Mouse (Mus musculus) layer of hippocampus, postnatal 10 days (tissue): Measurements from ENCODE around the gene Nit2. TPM values are rescaled to one million over a fixed set of nuclear protein-coding genes. Genes with fewer than 3 reads are reported as not detected.
A peak's percentile ranks its signal among the peaks of the same experiment; 100 is the strongest.

Experiments used
- DNase-seq, 2 experiments: peaks; one replicate each; pipeline ENCODE4 v3.0.0; 2021; ENCODE audit warnings: low spot score in 2 of 2
- total RNA-seq, 2 experiments: library from RNA; stranded (reverse); gene quantifications; 2 replicates each; pipeline ENCODE4 v1.2.3; 2021

Gene Nit2
- total RNA-seq, 2 experiments from 2014 or later = 21.3 to 23.8 TPM

DNA sequence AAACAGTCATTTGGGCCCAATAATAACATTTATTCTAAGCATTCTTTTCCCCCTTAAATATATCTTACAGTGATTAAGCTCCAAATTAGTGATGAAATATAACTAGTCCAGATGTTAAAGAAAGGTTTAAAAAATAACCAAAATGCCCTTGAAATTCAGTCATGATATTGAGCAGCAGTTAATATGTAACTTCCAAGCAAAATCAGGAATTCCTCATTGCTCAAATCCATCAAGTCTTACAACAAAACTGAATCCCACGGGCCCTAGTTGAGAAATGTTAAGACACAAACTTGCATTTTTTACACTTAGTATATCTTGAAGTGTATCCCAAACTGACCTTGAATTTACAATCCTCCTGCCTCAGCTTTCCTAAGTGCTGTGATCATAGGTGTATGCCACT, 3.4 kb downstream of the Nit2 start:
- DNase-seq = no peak

DNA sequence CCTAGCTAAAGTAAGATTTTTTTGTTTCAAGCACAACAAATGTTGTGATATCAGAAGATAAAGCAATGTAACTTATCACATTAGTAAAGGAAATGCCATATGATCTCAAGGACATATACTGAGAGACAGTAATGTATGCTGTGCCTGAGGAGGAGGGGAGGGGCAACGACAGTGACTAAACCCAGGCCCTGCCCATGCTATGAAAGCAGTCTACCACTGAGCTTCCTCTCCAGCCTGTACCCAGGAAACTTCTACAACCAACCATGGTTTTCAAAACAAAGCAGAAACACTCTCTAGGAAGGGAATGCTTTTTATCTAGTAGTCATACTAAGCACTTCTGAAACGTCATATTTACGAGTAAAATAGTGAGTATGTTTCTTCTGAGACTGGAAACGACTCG, 4.3 kb downstream of the Nit2 start:
- DNase-seq = no peak

- DNase-seq = no peak
These were observed 7.3 kb downstream of the Nit2 start for GRCm38 (mm10) chr16:57159835-57160234.

- no peak for DNase-seq
These were observed 9.4 kb downstream of the Nit2 start for GRCm38 (mm10) chr16:57157728-57158127.

DNA sequence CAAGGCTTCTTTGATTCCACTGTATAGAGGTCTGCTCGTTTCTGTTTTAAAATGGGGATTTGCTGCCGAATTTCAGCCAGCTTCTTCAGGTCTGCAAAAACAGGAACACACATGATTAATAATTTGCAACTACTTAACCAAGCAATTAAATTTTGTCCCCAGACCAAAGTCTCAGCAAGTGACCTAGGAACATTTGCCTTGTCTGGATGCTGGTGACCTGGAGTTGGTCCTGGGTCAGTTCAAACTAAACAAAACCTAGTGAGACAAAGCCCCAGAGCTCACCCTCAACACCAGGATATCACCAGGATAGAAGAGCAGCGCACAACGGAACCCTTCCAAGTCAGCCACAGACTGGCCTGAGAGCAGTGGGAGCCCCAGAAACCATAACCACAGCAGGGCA, 10.1 kb downstream of the Nit2 start:
- no peak for DNase-seq

DNA sequence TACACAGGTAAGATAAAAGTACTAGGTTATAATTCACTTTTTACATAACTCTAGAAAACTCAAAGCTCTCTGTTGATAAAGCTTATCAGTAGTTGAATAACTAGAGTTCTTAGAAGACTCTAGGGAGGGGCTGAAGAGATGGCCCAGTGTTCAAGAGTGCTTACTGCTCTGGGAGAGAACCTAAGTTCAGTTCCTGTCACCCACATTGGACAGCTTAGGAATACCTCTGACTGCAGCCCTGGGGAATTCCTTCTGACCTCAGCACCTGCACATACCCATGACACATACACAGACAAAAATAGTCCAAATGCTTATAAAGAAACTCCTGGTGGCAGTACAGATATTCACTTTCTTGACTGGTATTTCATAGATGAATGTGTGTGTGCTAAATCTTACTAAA, 11.2 kb downstream of the Nit2 start:
- no peak for DNase-seq

DNA sequence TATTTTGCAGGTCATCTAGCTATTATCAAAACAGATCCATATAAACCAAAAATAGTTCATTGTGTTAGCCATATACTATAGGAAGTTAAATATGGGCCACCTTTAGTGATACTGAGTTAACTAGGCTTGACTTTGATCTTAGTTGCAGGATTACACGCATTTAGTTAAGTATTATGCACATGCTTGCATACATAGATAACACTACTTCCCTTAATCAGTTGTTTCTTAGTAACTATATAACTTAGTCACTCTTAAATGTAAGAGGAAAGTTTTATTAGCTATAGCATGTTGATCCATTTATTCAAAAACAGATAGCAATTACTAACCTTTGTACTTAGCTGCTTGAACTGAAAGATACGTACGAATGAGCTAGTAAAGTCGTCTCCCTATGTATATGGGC, 15.7 kb downstream of the Nit2 start:
- no peak for DNase-seq

GRCm38 (mm10) chr16:57144741-57145140, 22.4 kb downstream of the Nit2 start:
- no peak for DNase-seq

DNA sequence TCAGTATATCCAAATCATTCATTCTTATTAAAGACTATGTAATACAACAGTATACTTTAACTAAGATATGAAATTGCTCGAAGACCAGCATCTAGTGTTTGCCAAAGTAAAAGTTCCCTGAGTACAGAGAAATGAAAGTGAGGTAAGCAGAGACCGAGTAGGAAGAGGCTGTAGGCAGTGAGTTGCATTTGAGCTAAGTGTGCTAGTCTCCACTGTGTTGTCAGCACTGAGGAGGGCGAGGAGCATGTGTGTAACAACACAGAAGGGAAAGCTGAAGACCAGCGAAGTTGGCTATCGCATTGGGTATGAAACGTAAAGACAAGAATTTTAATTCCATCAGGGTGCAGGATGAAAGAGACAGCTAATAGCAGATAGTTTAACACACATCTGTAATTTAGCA, 33.5 kb downstream of the Nit2 start:
- no peak for DNase-seq

- no peak for DNase-seq
These were observed 34.8 kb downstream of the Nit2 start for GRCm38 (mm10) chr16:57132326-57132725.

- DNase-seq = no peak
These were observed 35.6 kb downstream of the Nit2 start for GRCm38 (mm10) chr16:57131544-57131943.

DNA sequence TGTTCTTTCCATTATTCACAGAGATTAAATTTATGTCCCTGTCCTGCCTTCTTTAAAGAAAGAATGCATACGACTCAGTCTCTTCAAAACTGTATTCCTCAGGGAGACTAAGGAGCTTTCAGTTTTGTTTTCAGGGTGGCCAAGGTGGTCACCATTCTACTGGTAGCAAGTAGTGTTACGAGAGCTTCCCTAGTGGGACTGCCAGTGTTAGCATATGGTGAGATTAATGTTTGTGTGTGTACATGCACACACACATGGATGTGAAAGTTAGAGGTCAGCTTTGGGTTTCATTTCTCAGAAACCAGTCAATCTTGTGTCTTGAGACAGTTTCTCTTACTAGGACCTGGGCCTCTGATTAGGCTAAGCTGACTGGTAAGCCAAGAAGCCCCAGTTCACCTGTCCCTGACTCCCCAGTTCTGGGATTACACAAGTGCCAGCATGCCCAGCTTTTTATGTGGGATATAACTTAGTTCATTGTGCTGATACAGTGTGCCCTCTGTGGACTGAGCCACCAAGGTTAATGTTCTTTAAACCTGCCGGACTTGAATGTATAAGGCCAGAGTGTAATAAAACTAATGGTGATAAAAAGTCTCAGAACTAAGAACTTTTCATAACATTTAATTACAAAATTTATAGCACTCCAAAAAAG, 36.3 kb downstream of the Nit2 start:
- no peak for DNase-seq

DNA sequence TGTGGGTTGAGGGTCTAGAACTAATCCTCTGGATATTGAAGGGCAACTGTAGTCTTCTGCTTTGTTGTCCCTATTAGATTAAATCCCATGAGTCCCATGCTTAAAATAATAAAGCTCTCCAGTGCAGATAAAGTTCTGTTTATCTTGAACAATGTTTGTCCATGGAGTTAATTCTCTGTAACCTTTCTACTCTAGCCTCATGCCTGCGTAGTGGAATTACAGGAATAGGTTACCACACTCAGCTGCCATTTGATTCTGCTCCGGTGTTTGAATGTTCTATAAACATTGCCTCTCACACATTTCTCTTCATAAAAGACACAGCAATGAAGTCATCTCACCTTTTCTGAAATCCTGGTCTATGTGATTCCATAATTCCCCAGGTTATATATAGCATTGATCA, 39.3 kb downstream of the Nit2 start:
- DNase-seq = no peak

- no peak for DNase-seq
These were observed 40.9 kb downstream of the Nit2 start for GRCm38 (mm10) chr16:57126268-57126667.

DNA sequence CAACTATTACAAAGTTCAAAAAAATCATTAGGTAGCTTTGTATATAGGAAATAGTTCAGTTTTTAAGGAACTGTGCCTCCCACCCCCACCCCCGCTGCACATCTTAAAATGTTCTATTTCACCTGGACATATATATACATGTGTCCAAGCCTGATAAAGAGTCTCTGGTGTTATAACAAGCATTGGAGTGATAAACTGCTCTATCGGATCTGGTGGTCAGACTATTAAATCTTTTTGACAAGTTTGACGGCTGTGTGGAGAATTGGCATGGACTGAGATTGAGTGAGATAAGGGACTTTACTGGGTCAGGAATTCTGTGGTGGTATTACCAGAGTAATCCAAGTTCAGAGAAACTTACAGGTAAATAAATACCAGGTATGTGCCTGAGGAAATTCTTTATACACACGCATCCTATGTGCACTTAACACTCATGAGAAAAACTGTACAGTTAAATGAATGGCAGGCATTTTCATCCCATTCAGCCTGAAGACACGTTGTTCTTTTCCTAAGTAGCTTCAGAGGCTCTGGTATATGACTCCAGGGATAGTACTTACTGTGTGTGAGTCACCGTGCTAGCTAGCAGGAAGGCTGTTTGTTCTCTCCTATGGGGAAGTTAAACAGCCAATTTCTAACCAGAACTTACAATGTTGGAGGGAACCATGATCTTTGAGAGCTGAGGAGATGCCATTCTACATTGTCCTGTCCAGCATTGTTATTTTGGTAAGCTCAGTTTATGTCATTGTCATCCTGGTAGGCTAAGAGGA, 44.3 kb downstream of the Nit2 start:
- no peak for DNase-seq

DNA sequence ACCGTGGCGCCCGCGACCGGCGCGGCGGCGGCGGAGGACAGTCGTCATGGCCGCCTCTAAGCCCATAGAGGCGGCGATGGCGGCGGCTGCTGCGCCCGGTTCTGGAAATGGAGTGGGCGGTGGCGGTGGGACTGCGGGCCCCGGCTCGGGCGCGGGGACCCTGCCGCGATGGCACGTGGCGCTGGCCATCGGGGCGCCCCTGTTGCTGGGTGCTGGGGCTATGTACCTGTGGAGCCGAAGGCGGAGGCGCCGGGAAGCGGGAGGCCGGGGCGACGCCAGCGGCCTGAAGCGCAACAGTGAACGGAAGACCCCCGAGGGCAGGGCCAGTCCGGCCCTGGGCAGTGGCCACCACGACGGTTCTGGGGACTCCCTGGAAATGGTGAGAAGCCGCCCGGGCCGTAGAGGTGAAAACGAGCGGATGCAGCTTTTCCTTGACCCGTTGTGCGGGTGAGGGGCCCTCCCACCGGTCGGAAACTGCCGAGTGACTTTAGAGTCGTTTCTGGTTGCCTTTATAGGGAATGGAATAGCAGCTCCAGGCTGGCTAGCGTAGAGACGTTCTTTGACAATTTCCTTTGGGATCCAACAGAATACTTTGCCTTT, 45.2 kb downstream of the Nit2 start:
- DNase-seq = no peak

GRCm38 (mm10) chr16:57120913-57121815, 46.0 kb downstream of the Nit2 start, which contains the start of gene Tomm70a:
Gene Tomm70a, plus strand, starts transcription at chr16:57121703.
- peak; percentile 93 to 94 for DNase-seq

GRCm38 (mm10) chr16:57117562-57117961, 49.6 kb downstream of the Nit2 start:
- no peak for DNase-seq

GRCm38 (mm10) chr16:57116066-57116465, 51.1 kb downstream of the Nit2 start:
- no peak for DNase-seq
